Mouse (Mus musculus) limb, embryonic 14.5 days (tissue): Measurements from ENCODE around the gene Nek3. TPM values are rescaled to one million over a fixed set of nuclear protein-coding genes. Genes with fewer than 3 reads are reported as not detected.

Experiments
- ATAC-seq: fragments of 200-750 bp; cut with Nextera tagmentation; 2 replicates; pipeline ENCODE4 v1.8.0; 2017; ENCODE audit warnings: low read depth, moderate number of reproducible peaks, moderate TSS enrichment; ENCODE audit not compliant: low FRiP score
- DNase-seq: peaks from one replicate; pipeline ENCODE4 v3.0.0-alpha.2; 2015; ENCODE audit warnings: low spot score
- H3K27ac ChIP-seq: fragments of 300-500 bp; sonication (generic); replicated peaks from 2 replicates; pipeline ENCODE4 v1.5.1; 2014; ENCODE audit warnings: low read depth, mild to moderate bottlenecking, low read length, moderate library complexity, mixed read lengths
- H3K27me3 ChIP-seq: fragments of 300-500 bp; sonication (generic); 2 replicates; pipeline ENCODE4 v1.6.1; 2014; ENCODE audit warnings: low read length, mixed read lengths; ENCODE audit not compliant: control insufficient read depth, insufficient read depth
- H3K36me3 ChIP-seq: fragments of 300-500 bp; sonication (generic); 2 replicates; pipeline ENCODE4 v1.6.1; 2014; ENCODE audit warnings: mild to moderate bottlenecking, low read length, moderate library complexity, mixed read lengths; ENCODE audit not compliant: control insufficient read depth, insufficient read depth
- H3K4me1 ChIP-seq: fragments of 300-500 bp; sonication (generic); 2 replicates; pipeline ENCODE4 v1.6.1; 2014; ENCODE audit warnings: antibody characterized with exemption, low read length, mixed read lengths; ENCODE audit not compliant: control insufficient read depth, insufficient read depth
- H3K4me2 ChIP-seq: fragments of 300-500 bp; sonication (generic); replicated peaks from 2 replicates; pipeline ENCODE4 v1.6.1; 2014; ENCODE audit warnings: low read depth, mild to moderate bottlenecking, low read length, moderate library complexity; ENCODE audit not compliant: severe bottlenecking
- H3K4me3 ChIP-seq: fragments of 300-500 bp; sonication (generic); replicated peaks from 2 replicates; pipeline ENCODE4 v1.5.1; 2014; ENCODE audit warnings: low read length
- H3K9ac ChIP-seq: fragments of 300-500 bp; sonication (generic); 2 replicates; pipeline ENCODE4 v1.6.1; 2014; ENCODE audit warnings: mild to moderate bottlenecking, low read depth, low read length, moderate library complexity; ENCODE audit not compliant: severe bottlenecking
- H3K9me3 ChIP-seq: fragments of 300-500 bp; sonication (generic); 2 replicates; pipeline ENCODE4 v1.6.1; 2016; ENCODE audit warnings: low read length; ENCODE audit not compliant: control insufficient read depth
- POLR2A ChIP-seq: fragments of 200-500 bp; IDR thresholded peaks from 2 replicates; pipeline ENCODE4 v1.8.0; 2012; ENCODE audit warnings: inconsistent platforms, mild to moderate bottlenecking, moderate library complexity, borderline replicate concordance; ENCODE audit not compliant: insufficient read depth, insufficient read length; ENCODE audit errors: extremely low read depth
- WGBS: fragments of 180-500 bp; shearing (Covaris S2); extraction: QIAGEN DNeasy Blood & Tissue Kit; methylation state at CpG from one replicate; pipeline ENCODE4 v1.1.7; 2014; 5-methylcytosine and 5-hydroxymethylcytosine counted together
- polyA plus RNA-seq, 2 experiments: library from polyadenylated mRNA; depleted of rRNA in 1 of 2; stranded (reverse) in 1 of 2; unstranded in 1 of 2; fragments of >200 nt; fragmentation: Nextera tagmentation in 1 of 2; extraction: Ambion mirVana in 1 of 2; gene quantifications; 2 replicates each; pipeline versions ENCODE4 v1.2.1 to v1.2.3; 2012 to 2014

Gene Nek3
- polyA plus RNA-seq, 2 experiments: 4.9 to 6.1 TPM

- Histone ChIP-seq H3K9ac (no peak overlapping the region), H3K9me3 (no peaks in the 10 kb centered on the region), H3K4me1 (no peaks in the 10 kb centered on the region), H3K27me3 (no peaks in the 10 kb centered on the region), H3K4me2 (no peak overlapping the region), H3K36me3 (peaks cover 5% of the 10 kb centered on the region; the same call in 1 of the 2 replicates), H3K27ac (no peak overlapping the region), H3K4me3 (no peak overlapping the region)
- no peak for TF ChIP-seq POLR2A
- DNase-seq (no peak), ATAC-seq (no peak)
- 94% methylated on average over 7 of the region's 7 CpGs for WGBS
These were observed 32.0 kb downstream of the Nek3 start for GRCm38 (mm10) chr8:22134078-22134749.

DNA sequence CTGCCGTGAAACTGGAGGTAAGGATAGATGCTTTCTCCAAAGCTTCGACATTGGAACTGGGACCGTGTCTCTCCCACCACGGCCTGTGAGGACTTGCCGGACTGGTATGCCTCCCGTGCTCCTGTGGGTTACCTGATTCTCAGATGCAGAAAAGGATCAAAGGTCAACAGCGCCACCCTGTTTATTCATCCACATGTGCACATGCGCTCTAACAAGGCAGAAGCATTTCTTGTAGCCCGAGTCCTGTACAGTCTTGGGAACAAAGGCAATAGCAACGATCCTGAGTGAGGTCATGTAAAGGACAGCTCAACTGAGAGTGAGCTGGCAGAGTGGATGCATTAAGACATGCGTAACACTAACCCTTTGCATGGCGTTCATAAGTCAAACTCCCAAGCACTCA lies 34.2 kb downstream of the Nek3 start:
- Histone ChIP-seq H3K27me3 (no peaks in the 10 kb centered on the region), H3K4me1 (no peaks in the 10 kb centered on the region), H3K27ac (no peak overlapping the region), H3K9ac (no peak overlapping the region), H3K4me3 (no peak overlapping the region), H3K36me3 (peaks cover 18% of the 10 kb centered on the region; the same call in 1 of the 2 replicates), H3K9me3 (no peaks in the 10 kb centered on the region), H3K4me2 (no peak overlapping the region)
- ATAC-seq: no peak
- no peak for TF ChIP-seq POLR2A
- WGBS: 82% methylated on average over 12 of the region's 12 CpGs
- DNase-seq: peak; percentile 5

DNA sequence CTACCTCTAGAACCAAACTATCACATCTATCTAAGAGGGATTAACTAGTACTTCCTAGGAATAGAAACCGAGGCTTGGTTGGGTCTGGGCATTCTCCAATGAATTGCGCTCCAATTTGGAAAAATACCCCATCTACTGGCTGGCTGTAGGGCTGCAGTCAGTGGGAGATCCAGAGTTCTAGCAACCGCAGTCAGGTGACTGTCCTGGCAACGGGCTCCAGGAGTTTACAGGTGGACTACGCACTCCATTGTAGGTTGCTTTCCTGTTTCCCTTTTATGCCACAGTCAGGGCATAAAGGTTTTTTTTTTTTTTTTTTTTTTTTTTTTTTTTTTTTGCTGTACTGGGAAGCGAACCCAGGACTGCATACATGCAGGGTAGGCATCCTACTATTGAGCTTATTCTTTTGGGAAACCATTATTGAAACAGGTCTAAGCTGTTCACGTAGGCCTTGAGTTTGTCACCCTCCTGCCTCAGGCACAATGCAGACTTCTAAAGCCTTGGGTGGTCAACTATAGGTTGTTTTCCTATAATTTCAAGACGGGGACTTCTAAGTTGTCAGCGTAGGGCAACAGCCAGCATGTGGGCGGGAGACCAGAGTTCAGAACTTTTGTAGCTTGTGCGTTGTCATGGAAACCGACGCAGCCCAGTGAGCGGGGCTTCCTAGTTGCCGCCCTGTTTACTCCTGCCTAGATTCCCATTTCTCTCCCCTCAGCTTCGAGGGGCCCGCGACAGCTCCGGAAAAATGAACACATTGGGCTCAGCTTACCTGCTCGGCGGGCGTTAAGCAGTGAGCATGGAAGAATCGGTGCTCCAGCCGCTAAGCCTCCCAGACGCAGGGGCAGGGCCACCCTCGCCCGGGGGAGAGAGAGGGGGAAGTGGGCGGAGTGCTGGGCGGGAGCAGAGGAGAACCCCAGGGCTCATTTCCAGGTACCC lies 41.7 kb downstream of the Nek3 start, which contains the start of gene Nek5:
Gene Nek5, minus strand, starts transcription at position 834 of the 933 bp plus-strand sequence.
- 2% methylated on average over 29 of the region's 29 CpGs for WGBS
- no peak within 1 kb of the TSS for H3K27ac ChIP-seq
- no peaks in the 10 kb centered on the region for H3K27me3 ChIP-seq
- TF ChIP-seq POLR2A: no peak
- peaks cover 13% of the 10 kb centered on the region; the same call in 1 of the 2 replicates for H3K36me3 ChIP-seq
- ATAC-seq (peak; percentile 82), DNase-seq (peak; percentile 72)
- H3K4me2 ChIP-seq: peak within 1 kb of the TSS; percentile 72
- peak within 1 kb of the TSS; percentile 42 for H3K9ac ChIP-seq
- H3K4me1 ChIP-seq: peaks cover 3% of the 10 kb centered on the region; the same call in 1 of the 2 replicates
- H3K4me3 ChIP-seq: peak within 1 kb of the TSS; percentile 44
- H3K9me3 ChIP-seq: no peaks in the 10 kb centered on the region

- DNase-seq (no peak), ATAC-seq (no peak)
- no peak overlapping the region for H3K27ac ChIP-seq
- H3K9ac ChIP-seq: no peak overlapping the region
- no peaks in the 10 kb centered on the region for H3K9me3 ChIP-seq
- H3K36me3 ChIP-seq: no peaks in the 10 kb centered on the region
- H3K27me3 ChIP-seq: no peaks in the 10 kb centered on the region
- H3K4me2 ChIP-seq: no peak overlapping the region
- H3K4me3 ChIP-seq: no peak overlapping the region
- no peaks in the 10 kb centered on the region for H3K4me1 ChIP-seq
- TF ChIP-seq POLR2A: no peak
- WGBS: 73% methylated on average over 4 of the region's 4 CpGs
These were observed 59.2 kb downstream of the Nek3 start for GRCm38 (mm10) chr8:22107020-22107419.

GRCm38 (mm10) chr8:22091568-22091967 lies 74.7 kb downstream of the Nek3 start:
- no peak overlapping the region for H3K9ac ChIP-seq
- H3K36me3 ChIP-seq: no peaks in the 10 kb centered on the region
- no peaks in the 10 kb centered on the region for H3K4me1 ChIP-seq
- H3K9me3 ChIP-seq: no peaks in the 10 kb centered on the region
- 41% methylated on average over 8 of the region's 8 CpGs for WGBS
- H3K4me2 ChIP-seq: no peak overlapping the region
- no peak overlapping the region for H3K27ac ChIP-seq
- no peak overlapping the region for H3K4me3 ChIP-seq
- no peak for ATAC-seq
- no peak for DNase-seq
- H3K27me3 ChIP-seq: no peaks in the 10 kb centered on the region
- no peak for TF ChIP-seq POLR2A
